Mouse (Mus musculus) limb, embryonic 12.5 days (tissue): ENCODE data around the gene Ensa. TPM values are rescaled to one million over a fixed set of nuclear protein-coding genes. Genes with fewer than 3 reads are reported as not detected.

ENCODE experiments used
- polyA plus RNA-seq: library from polyadenylated mRNA; unstranded; fragments of >200 nt; fragmentation: Nextera tagmentation; extraction: Ambion mirVana; gene quantifications from 2 replicates; pipeline ENCODE4 v1.2.1, GENCODE M21; 2016

Gene Ensa
- polyA plus RNA-seq, 1 experiment from 2014 or later: 90.0 TPM

Other genes starting within 250 kb of the Ensa start
- gene 4930558C23Rik, start 222.2 kb upstream of the Ensa start, polyA plus RNA-seq: not detected in 2 replicates
- gene Arnt, start 190.6 kb upstream of the Ensa start, polyA plus RNA-seq: 49.4 and 56.6 TPM in 2 replicates
- 7.9 and 10.1 TPM in 2 replicates for gene Ctsk, start 125.7 kb upstream of the Ensa start, polyA plus RNA-seq
- gene Ctss, start 98.2 kb upstream of the Ensa start, polyA plus RNA-seq: 6.1 and 6.9 TPM in 2 replicates
- not detected in 2 replicates for gene Hormad1, start 65.3 kb upstream of the Ensa start, polyA plus RNA-seq
- gene Golph3l, start 36.1 kb upstream of the Ensa start, polyA plus RNA-seq: 31.1 and 31.5 TPM in 2 replicates
- 69.9 and 75.7 TPM in 2 replicates for gene Mcl1, start 33.8 kb downstream of the Ensa start, polyA plus RNA-seq
- gene Adamtsl4, start 62.9 kb downstream of the Ensa start, polyA plus RNA-seq: 0.71 and 1.4 TPM in 2 replicates
- gene Ecm1, start 114.6 kb downstream of the Ensa start, polyA plus RNA-seq: 4.1 and 4.4 TPM in 2 replicates
- 56.9 and 60.5 TPM in 2 replicates for gene Tars2, start 135.2 kb downstream of the Ensa start, polyA plus RNA-seq
- 26.5 and 27.8 TPM in 2 replicates for gene Rprd2, start 193.9 kb downstream of the Ensa start, polyA plus RNA-seq
- 74.9 and 75.7 TPM in 2 replicates for gene Prpf3, start 230.9 kb downstream of the Ensa start, polyA plus RNA-seq
- gene Mrps21, start 246.5 kb downstream of the Ensa start, polyA plus RNA-seq: 344 and 355 TPM in 2 replicates